Mouse (Mus musculus): Measurements from ENCODE around the gene Yjefn3. TPM values are rescaled to one million over a fixed set of nuclear protein-coding genes. Genes with fewer than 3 reads are reported as not detected.

The Yjefn3 gene
- polyA plus RNA-seq, 2 experiments: 0.30 to 0.79 TPM

GRCm38 (mm10) chr8:69911917-69912316 is 9.4 kb upstream of the Yjefn3 start:
- Histone ChIP-seq H3K4me1 (replicated peaks; ENCODE audit: control insufficient read depth in 2 of 2, insufficient read depth in 2 of 2, low read length in 1 of 2) (no peaks in the 10 kb centered on the region), H3K4me2 (ENCODE audit: low read depth) (no peak overlapping the region), H3K27ac (no peak overlapping the region), H3K9ac (replicated peaks) (no peak overlapping the region), H3K36me3 (replicated peaks; ENCODE audit: control insufficient read depth, insufficient read depth, low read depth) (peaks cover 65% of the 10 kb centered on the region), H3K4me3 (ENCODE audit: insufficient read depth in 1 of 2, low read depth in 2 of 2, low read length in 2 of 2) (no peak overlapping the region), H3K27me3 (ENCODE audit: control insufficient read depth, insufficient read depth, low read length) (no peaks in the 10 kb centered on the region), H3K9me3 (ENCODE audit: control insufficient read depth, low read length) (no peaks in the 10 kb centered on the region)
- TF ChIP-seq CTCF (IDR thresholded peaks at IDR 0.05; ENCODE audit: low read depth) (no peak), EP300 (IDR thresholded peaks at IDR 0.05; ENCODE audit: low read depth) (no peak)
- WGBS (ENCODE audit: insufficient replicate concordance): 86% methylated on average over 13 of the region's 13 CpGs
- DNase-seq (ENCODE audit: low read depth in 3 of 3, low spot score in 3 of 3) (no peak), ATAC-seq (ENCODE audit: insufficient read depth) (no peak)

GRCm38 (mm10) chr8:69907106-69907505 is 4.6 kb upstream of the Yjefn3 start:
- Histone ChIP-seq H3K36me3 (replicated peaks; ENCODE audit: control insufficient read depth, insufficient read depth, low read depth) (peaks cover 25% of the 10 kb centered on the region), H3K4me1 (replicated peaks; ENCODE audit: control insufficient read depth in 2 of 2, insufficient read depth in 2 of 2, low read length in 1 of 2) (peaks cover 4 to 5% of the 10 kb centered on the region in 2 experiments; a peak in 2 of 4 replicates), H3K27ac (no peak overlapping the region), H3K9me3 (ENCODE audit: control insufficient read depth, low read length) (no peaks in the 10 kb centered on the region), H3K9ac (replicated peaks) (no peak overlapping the region), H3K27me3 (ENCODE audit: control insufficient read depth, insufficient read depth, low read length) (no peaks in the 10 kb centered on the region), H3K4me3 (ENCODE audit: insufficient read depth in 1 of 2, low read depth in 2 of 2, low read length in 2 of 2) (no peak overlapping the region), H3K4me2 (ENCODE audit: low read depth) (no peak overlapping the region)
- WGBS (ENCODE audit: insufficient replicate concordance): 79% methylated on average over 2 of the region's 2 CpGs
- TF ChIP-seq EP300 (IDR thresholded peaks at IDR 0.05; ENCODE audit: low read depth): no peak
- TF ChIP-seq CTCF (IDR thresholded peaks at IDR 0.05; ENCODE audit: low read depth): no peak
- ATAC-seq (ENCODE audit: insufficient read depth) (no peak), DNase-seq (ENCODE audit: low read depth in 3 of 3, low spot score in 3 of 3) (no peak)

GRCm38 (mm10) chr8:69906260-69906659 is 3.7 kb upstream of the Yjefn3 start:
- ATAC-seq (ENCODE audit: insufficient read depth) (no peak), DNase-seq (ENCODE audit: low read depth in 3 of 3, low spot score in 3 of 3) (no peak)
- Histone ChIP-seq H3K36me3 (replicated peaks; ENCODE audit: control insufficient read depth, insufficient read depth, low read depth) (peaks cover 17% of the 10 kb centered on the region), H3K9me3 (ENCODE audit: control insufficient read depth, low read length) (no peaks in the 10 kb centered on the region), H3K27me3 (ENCODE audit: control insufficient read depth, insufficient read depth, low read length) (no peaks in the 10 kb centered on the region), H3K4me1 (replicated peaks; ENCODE audit: control insufficient read depth in 2 of 2, insufficient read depth in 2 of 2, low read length in 1 of 2) (peaks cover 4 to 5% of the 10 kb centered on the region in 2 experiments; a peak in 2 of 4 replicates), H3K4me2 (ENCODE audit: low read depth) (no peak overlapping the region), H3K27ac (no peak overlapping the region), H3K4me3 (ENCODE audit: insufficient read depth in 1 of 2, low read depth in 2 of 2, low read length in 2 of 2) (no peak overlapping the region), H3K9ac (replicated peaks) (no peak overlapping the region)
- 82% methylated on average over 2 of the region's 2 CpGs for WGBS (ENCODE audit: insufficient replicate concordance)
- TF ChIP-seq CTCF (IDR thresholded peaks at IDR 0.05; ENCODE audit: low read depth) (no peak), EP300 (IDR thresholded peaks at IDR 0.05; ENCODE audit: low read depth) (no peak)

GRCm38 (mm10) chr8:69904096-69904495 is 1.6 kb upstream of the Yjefn3 start:
- no peak for TF ChIP-seq CTCF (IDR thresholded peaks at IDR 0.05; ENCODE audit: low read depth)
- no peak for TF ChIP-seq EP300 (IDR thresholded peaks at IDR 0.05; ENCODE audit: low read depth)
- Histone ChIP-seq H3K4me1 (replicated peaks; ENCODE audit: control insufficient read depth in 2 of 2, insufficient read depth in 2 of 2, low read length in 1 of 2) (peaks cover 10 to 13% of the 10 kb centered on the region in 2 experiments), H3K36me3 (replicated peaks; ENCODE audit: control insufficient read depth, insufficient read depth, low read depth) (no peaks in the 10 kb centered on the region; the same call in 1 of the 2 replicates), H3K4me3 (ENCODE audit: insufficient read depth in 1 of 2, low read depth in 2 of 2, low read length in 2 of 2) (no peak overlapping the region; a peak in 1 of 4 replicates), H3K9ac (replicated peaks) (no peak overlapping the region; the same call in 1 of the 2 replicates), H3K27ac (no peak overlapping the region), H3K9me3 (ENCODE audit: control insufficient read depth, low read length) (no peaks in the 10 kb centered on the region), H3K27me3 (ENCODE audit: control insufficient read depth, insufficient read depth, low read length) (no peaks in the 10 kb centered on the region), H3K4me2 (ENCODE audit: low read depth) (peak overlapping the region; percentile 100)
- ATAC-seq (ENCODE audit: insufficient read depth) (no peak), DNase-seq (ENCODE audit: low read depth in 3 of 3, low spot score in 3 of 3) (no peak)
- WGBS (ENCODE audit: insufficient replicate concordance): 73% methylated on average over 8 of the region's 8 CpGs

DNA sequence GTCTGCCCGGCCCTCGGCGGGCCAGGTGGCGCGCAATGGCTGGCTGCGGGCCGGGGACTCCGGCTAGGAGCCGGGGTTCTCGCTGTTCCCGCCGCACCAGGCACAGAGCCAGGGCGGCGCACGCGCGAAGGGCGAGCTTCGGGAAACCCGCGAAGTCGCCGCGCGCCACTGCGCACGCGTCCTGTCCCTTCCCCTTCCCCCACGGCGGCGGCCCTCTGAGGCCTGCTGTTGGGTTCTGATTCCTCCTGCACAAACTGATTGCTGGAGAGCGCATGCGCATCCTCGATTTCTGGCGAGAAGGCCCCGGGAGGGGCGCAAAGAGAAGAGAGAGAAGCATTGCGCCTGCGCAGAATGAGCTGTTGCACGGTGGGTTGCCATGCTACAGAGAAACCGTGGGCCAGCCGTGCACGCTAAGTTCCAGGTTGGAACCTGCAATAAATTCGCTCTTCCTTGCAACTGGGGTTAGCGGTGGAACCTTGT is 591 bp upstream of the Yjefn3 start:
- Histone ChIP-seq H3K27ac (peak overlapping the region; percentile 95), H3K27me3 (ENCODE audit: control insufficient read depth, insufficient read depth, low read length) (no peaks in the 10 kb centered on the region), H3K4me2 (ENCODE audit: low read depth) (peak overlapping the region; percentile 100), H3K9ac (replicated peaks) (peak overlapping the region; percentile 96), H3K9me3 (ENCODE audit: control insufficient read depth, low read length) (no peaks in the 10 kb centered on the region), H3K36me3 (replicated peaks; ENCODE audit: control insufficient read depth, insufficient read depth, low read depth) (no peaks in the 10 kb centered on the region; the same call in 1 of the 2 replicates), H3K4me3 (ENCODE audit: insufficient read depth in 1 of 2, low read depth in 2 of 2, low read length in 2 of 2) (peak overlapping the region; percentile 77 to 97), H3K4me1 (replicated peaks; ENCODE audit: control insufficient read depth in 2 of 2, insufficient read depth in 2 of 2, low read length in 1 of 2) (peaks cover 10 to 14% of the 10 kb centered on the region in 2 experiments)
- ATAC-seq (ENCODE audit: insufficient read depth): peak; percentile 84
- DNase-seq (ENCODE audit: low read depth in 3 of 3, low spot score in 3 of 3): peak; percentile 98 to 99 (median 98)
- TF ChIP-seq EP300 (IDR thresholded peaks at IDR 0.05; ENCODE audit: low read depth) (peak; percentile 56), CTCF (IDR thresholded peaks at IDR 0.05; ENCODE audit: low read depth) (no peak)
- WGBS (ENCODE audit: insufficient replicate concordance): under 1% methylated on average over 44 of the region's 45 CpGs
